Mouse (Mus musculus): ENCODE data around the gene Bco1. TPM values are rescaled to one million over a fixed set of nuclear protein-coding genes. Genes with fewer than 3 reads are reported as not detected.

The Bco1 gene
- polyA plus RNA-seq, 1 experiment, result 0.07 TPM

- H3K4me3 ChIP-seq (ENCODE audit: extremely low read depth, insufficient read depth, insufficient read length), result no peak overlapping the region
- 83% methylated on average over 2 of the region's 2 CpGs for WGBS
Measured at GRCm38 (mm10) chr8:117136763-117137162, 41.1 kb downstream of the Bco1 start.

GRCm38 (mm10) chr8:117137357-117137756 lies 41.7 kb downstream of the Bco1 start:
- 63% methylated on average over 11 of the region's 11 CpGs for WGBS
- no peak for DNase-seq (ENCODE audit: low read depth in 1 of 2, low spot score in 2 of 2)

More at GRCm38 (mm10) chr8:117136763-117137162, 41.1 kb downstream of the Bco1 start:
- TF ChIP-seq POLR2A (IDR thresholded peaks at IDR 0.05; ENCODE audit: low read depth, low read length), result no peak
- TF ChIP-seq CTCF (IDR thresholded peaks at IDR 0.05; ENCODE audit: extremely low read depth, insufficient read depth, insufficient read length, insufficient replicate concordance), result no peak
- 0 out of 2 replicates have a peak, but pooled peaks cover 1% of the 10 kb centered on the region for H3K27me3 ChIP-seq (ENCODE audit: control insufficient read depth, insufficient read depth, low read length)
- DNase-seq (ENCODE audit: low read depth in 1 of 2, low spot score in 2 of 2), result no peak
- H3K4me1 ChIP-seq (ENCODE audit: control insufficient read depth, insufficient read depth, insufficient read length), result no peaks in the 10 kb centered on the region
- no peaks in the 10 kb centered on the region for H3K36me3 ChIP-seq (ENCODE audit: control insufficient read depth, insufficient read depth, low read length)
- H3K27ac ChIP-seq (ENCODE audit: insufficient read depth, low read length), result no peak overlapping the region

DNA sequence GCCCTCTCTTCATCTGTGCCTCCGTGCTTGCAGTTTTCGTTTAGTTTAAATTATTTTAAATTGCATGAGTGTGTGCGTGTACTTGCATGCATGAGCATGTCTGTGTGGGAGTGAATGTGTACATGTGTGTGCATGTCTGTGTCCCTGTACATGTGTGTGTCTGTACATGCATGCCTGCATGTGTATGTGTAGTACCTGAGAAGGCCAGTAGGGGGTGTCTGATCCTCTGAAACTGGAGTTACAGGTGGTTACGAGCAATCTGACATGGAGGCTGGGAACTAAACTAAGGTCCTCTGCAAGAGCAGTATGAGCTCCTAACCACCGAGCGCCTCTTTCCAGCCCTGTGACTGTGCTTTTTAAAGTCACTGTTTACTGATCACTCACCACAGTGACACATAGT lies 52.9 kb downstream of the Bco1 start:
- no peak overlapping the region for H3K27ac ChIP-seq (ENCODE audit: insufficient read depth, low read length)
- no peak for DNase-seq (ENCODE audit: low read depth in 1 of 2, low spot score in 2 of 2)
- TF ChIP-seq POLR2A (IDR thresholded peaks at IDR 0.05; ENCODE audit: low read depth, low read length), result no peak
- TF ChIP-seq CTCF (IDR thresholded peaks at IDR 0.05; ENCODE audit: extremely low read depth, insufficient read depth, insufficient read length, insufficient replicate concordance), result no peak
- no peaks in the 10 kb centered on the region for H3K27me3 ChIP-seq (ENCODE audit: control insufficient read depth, insufficient read depth, low read length)
- H3K4me1 ChIP-seq (ENCODE audit: control insufficient read depth, insufficient read depth, insufficient read length), result 0 out of 2 replicates have a peak, but pooled peaks cover 3% of the 10 kb centered on the region
- H3K36me3 ChIP-seq (ENCODE audit: control insufficient read depth, insufficient read depth, low read length), result no peaks in the 10 kb centered on the region
- no peak overlapping the region for H3K4me3 ChIP-seq (ENCODE audit: extremely low read depth, insufficient read depth, insufficient read length)
- 95% methylated on average over 6 of the region's 6 CpGs for WGBS

More at GRCm38 (mm10) chr8:117137357-117137756, 41.7 kb downstream of the Bco1 start:
- no peak overlapping the region for H3K27ac ChIP-seq (ENCODE audit: insufficient read depth, low read length)
- no peaks in the 10 kb centered on the region for H3K36me3 ChIP-seq (ENCODE audit: control insufficient read depth, insufficient read depth, low read length)
- TF ChIP-seq POLR2A (IDR thresholded peaks at IDR 0.05; ENCODE audit: low read depth, low read length), result no peak
- no peaks in the 10 kb centered on the region for H3K4me1 ChIP-seq (ENCODE audit: control insufficient read depth, insufficient read depth, insufficient read length)
- H3K27me3 ChIP-seq (ENCODE audit: control insufficient read depth, insufficient read depth, low read length), result 0 out of 2 replicates have a peak, but pooled peaks cover 1% of the 10 kb centered on the region
- no peak overlapping the region for H3K4me3 ChIP-seq (ENCODE audit: extremely low read depth, insufficient read depth, insufficient read length)

- DNase-seq (ENCODE audit: low read depth in 1 of 2, low spot score in 2 of 2), result no peak
- TF ChIP-seq POLR2A (IDR thresholded peaks at IDR 0.05; ENCODE audit: low read depth, low read length) (no peak), CTCF (IDR thresholded peaks at IDR 0.05; ENCODE audit: extremely low read depth, insufficient read depth, insufficient read length, insufficient replicate concordance) (no peak)
- Histone ChIP-seq H3K4me3 (ENCODE audit: extremely low read depth, insufficient read depth, insufficient read length) (no peak overlapping the region), H3K4me1 (ENCODE audit: control insufficient read depth, insufficient read depth, insufficient read length) (peaks cover 4% of the 10 kb centered on the region), H3K36me3 (ENCODE audit: control insufficient read depth, insufficient read depth, low read length) (no peaks in the 10 kb centered on the region), H3K27me3 (ENCODE audit: control insufficient read depth, insufficient read depth, low read length) (no peaks in the 10 kb centered on the region), H3K27ac (ENCODE audit: insufficient read depth, low read length) (no peak overlapping the region)
- 89% methylated on average over 4 of the region's 4 CpGs for WGBS
Measured at GRCm38 (mm10) chr8:117156149-117156548, 60.5 kb downstream of the Bco1 start.

DNA sequence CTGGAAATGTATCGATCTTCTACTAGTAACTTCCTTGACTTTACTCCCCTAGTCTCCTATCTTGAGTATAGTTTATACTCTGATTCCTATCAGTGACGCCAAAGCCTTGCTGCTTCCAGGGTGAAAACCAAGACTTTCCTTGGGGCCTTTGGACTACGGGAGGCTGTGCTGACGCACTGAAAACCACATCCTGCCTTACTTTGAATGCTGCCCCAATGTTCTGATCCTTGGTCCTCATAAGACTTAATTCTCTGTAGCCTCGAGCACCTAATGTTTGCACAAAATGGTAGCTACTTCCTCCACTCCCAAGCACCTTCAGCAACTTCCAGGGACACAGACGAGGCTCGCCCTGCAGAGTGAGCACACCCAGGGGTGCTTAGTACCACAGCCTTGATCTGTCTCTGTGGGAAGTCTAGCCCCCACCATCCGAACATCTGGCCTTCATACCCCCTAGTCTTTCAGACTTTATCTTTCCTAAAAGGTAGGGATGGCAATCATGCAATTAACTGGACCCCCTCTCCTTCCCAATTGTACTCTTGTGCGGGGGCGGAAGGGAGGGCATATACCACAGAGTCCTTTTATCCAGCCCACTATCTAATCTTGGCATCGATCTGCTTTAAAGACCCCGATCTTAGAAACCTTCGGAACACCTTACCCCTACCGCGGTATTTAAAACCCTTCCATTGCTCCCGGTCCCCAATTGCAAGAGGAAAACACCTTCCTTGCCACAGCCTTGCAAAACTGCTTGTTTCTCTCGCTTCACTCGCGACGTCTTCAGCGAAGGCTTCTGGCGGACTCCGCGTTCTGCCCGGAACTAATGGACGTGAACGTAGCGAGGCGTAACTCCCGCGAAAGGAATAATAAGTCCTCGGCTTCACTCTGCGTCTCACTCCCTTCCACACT lies 61.5 kb downstream of the Bco1 start:
- no peak for DNase-seq (ENCODE audit: low read depth in 1 of 2, low spot score in 2 of 2)
- 4% methylated on average over 33 of the region's 33 CpGs for WGBS
- Histone ChIP-seq H3K27me3 (ENCODE audit: control insufficient read depth, insufficient read depth, low read length) (no peaks in the 10 kb centered on the region), H3K4me3 (ENCODE audit: extremely low read depth, insufficient read depth, insufficient read length) (peak overlapping the region; percentile 90), H3K4me1 (ENCODE audit: control insufficient read depth, insufficient read depth, insufficient read length) (peaks cover 7% of the 10 kb centered on the region), H3K27ac (ENCODE audit: insufficient read depth, low read length) (peak overlapping the region; percentile 65), H3K36me3 (ENCODE audit: control insufficient read depth, insufficient read depth, low read length) (no peaks in the 10 kb centered on the region)
- TF ChIP-seq POLR2A (IDR thresholded peaks at IDR 0.05; ENCODE audit: low read depth, low read length) (no peak), CTCF (IDR thresholded peaks at IDR 0.05; ENCODE audit: extremely low read depth, insufficient read depth, insufficient read length, insufficient replicate concordance) (no peak)

- Histone ChIP-seq H3K27me3 (ENCODE audit: control insufficient read depth, insufficient read depth, low read length) (no peaks in the 10 kb centered on the region), H3K4me3 (ENCODE audit: extremely low read depth, insufficient read depth, insufficient read length) (peak overlapping the region; percentile 90), H3K4me1 (ENCODE audit: control insufficient read depth, insufficient read depth, insufficient read length) (peaks cover 7% of the 10 kb centered on the region), H3K27ac (ENCODE audit: insufficient read depth, low read length) (peak overlapping the region; percentile 65), H3K36me3 (ENCODE audit: control insufficient read depth, insufficient read depth, low read length) (no peaks in the 10 kb centered on the region)
- TF ChIP-seq CTCF (IDR thresholded peaks at IDR 0.05; ENCODE audit: extremely low read depth, insufficient read depth, insufficient read length, insufficient replicate concordance) (no peak), POLR2A (IDR thresholded peaks at IDR 0.05; ENCODE audit: low read depth, low read length) (peak; percentile 42)
- peak; percentile 89 to 94 for DNase-seq (ENCODE audit: low read depth in 1 of 2, low spot score in 2 of 2)
- 1% methylated on average over 45 of the region's 45 CpGs for WGBS
Measured at GRCm38 (mm10) chr8:117157769-117158091, 62.1 kb downstream of the Bco1 start.

All from spleen, adult 2 months (tissue).